Mouse (Mus musculus): ENCODE results near the gene Cacna2d3. TPM values are rescaled to one million over a fixed set of nuclear protein-coding genes. Genes with fewer than 3 reads are reported as not detected.

The Cacna2d3 gene
- total and polyA plus RNA-seq, 2 experiments from 2014 or later: 0.19 TPM; not detected in 1

DNA sequence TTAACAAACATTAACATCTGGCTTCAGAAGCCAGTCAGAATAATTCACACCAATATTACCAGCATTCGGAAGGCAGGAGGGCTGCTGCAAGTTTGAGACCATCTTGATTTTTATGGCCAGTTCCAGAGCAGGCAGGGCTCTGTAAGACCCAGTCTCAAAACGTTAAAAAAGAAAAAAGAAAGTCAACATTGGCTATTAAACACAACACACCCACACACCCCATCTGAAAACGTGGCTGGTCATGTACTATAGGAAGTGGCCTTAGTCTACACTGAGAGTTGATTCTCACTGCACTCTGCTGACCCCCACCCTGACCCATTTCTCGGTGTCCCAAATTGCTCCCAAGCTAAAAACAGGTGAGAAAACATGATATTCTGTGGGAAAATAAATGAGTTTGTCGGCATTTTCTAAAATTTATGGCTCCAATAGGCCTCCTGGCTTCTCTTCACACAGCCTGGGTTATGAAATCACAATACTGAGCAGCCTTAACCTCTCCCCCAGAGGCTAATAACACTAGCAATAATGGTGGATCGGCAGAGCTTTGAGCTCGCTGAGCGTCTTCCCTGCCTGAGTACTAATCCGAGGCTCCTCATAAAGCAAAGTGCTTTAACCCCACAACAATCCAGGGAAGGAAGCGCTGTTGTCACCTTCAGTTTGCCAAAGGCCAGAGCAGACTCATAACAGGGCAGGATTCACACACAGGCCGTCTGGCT, 160.4 kb downstream of the Cacna2d3 start:
- TF ChIP-seq CTCF (IDR thresholded peaks at IDR 0.05; ENCODE audit: low read depth) (no peak), EP300 (IDR thresholded peaks at IDR 0.05; ENCODE audit: low read depth) (no peak)
- Histone ChIP-seq H3K4me1 (ENCODE audit: control insufficient read depth, insufficient read depth) (no peaks in the 10 kb centered on the region), H3K9me3 (replicated peaks; ENCODE audit: control insufficient read depth, low read length) (no peaks in the 10 kb centered on the region), H3K27ac (ENCODE audit: low read depth) (no peak overlapping the region), H3K9ac (replicated peaks; ENCODE audit: low read depth, low read length) (no peak overlapping the region), H3K36me3 (replicated peaks; ENCODE audit: control insufficient read depth, insufficient read depth, low read length) (no peaks in the 10 kb centered on the region), H3K4me3 (ENCODE audit: low read depth, low read length) (no peak overlapping the region), H3K4me2 (ENCODE audit: low read depth, low read length) (no peak overlapping the region), H3K27me3 (ENCODE audit: control insufficient read depth, insufficient read depth, low read length) (no peaks in the 10 kb centered on the region)
- 75% methylated on average over 11 of the region's 11 CpGs for WGBS
- no peak for DNase-seq (ENCODE audit: low spot score)
- ATAC-seq (ENCODE audit: insufficient read depth, low read depth): no peak

GRCm38 (mm10) chr14:29558440-29558839, 163.2 kb downstream of the Cacna2d3 start:
- H3K27me3 ChIP-seq (ENCODE audit: control insufficient read depth, insufficient read depth, low read length): no peaks in the 10 kb centered on the region
- no peak overlapping the region for H3K9ac ChIP-seq (replicated peaks; ENCODE audit: low read depth, low read length)
- H3K4me2 ChIP-seq (ENCODE audit: low read depth, low read length): no peak overlapping the region
- no peak for DNase-seq (ENCODE audit: low spot score)
- WGBS: 84% methylated on average over 8 of the region's 8 CpGs
- H3K4me1 ChIP-seq (ENCODE audit: control insufficient read depth, insufficient read depth): no peaks in the 10 kb centered on the region
- H3K27ac ChIP-seq (ENCODE audit: low read depth): no peak overlapping the region
- H3K36me3 ChIP-seq (replicated peaks; ENCODE audit: control insufficient read depth, insufficient read depth, low read length): no peaks in the 10 kb centered on the region
- TF ChIP-seq EP300 (IDR thresholded peaks at IDR 0.05; ENCODE audit: low read depth) (no peak), CTCF (IDR thresholded peaks at IDR 0.05; ENCODE audit: low read depth) (no peak)
- ATAC-seq (ENCODE audit: insufficient read depth, low read depth): no peak
- no peak overlapping the region for H3K4me3 ChIP-seq (ENCODE audit: low read depth, low read length)
- H3K9me3 ChIP-seq (replicated peaks; ENCODE audit: control insufficient read depth, low read length): no peaks in the 10 kb centered on the region

- TF ChIP-seq EP300 (IDR thresholded peaks at IDR 0.05; ENCODE audit: low read depth): no peak
- no peak for TF ChIP-seq CTCF (IDR thresholded peaks at IDR 0.05; ENCODE audit: low read depth)
- ATAC-seq (ENCODE audit: insufficient read depth, low read depth) (no peak), DNase-seq (ENCODE audit: low spot score) (no peak)
These were observed 165.5 kb downstream of the Cacna2d3 start for GRCm38 (mm10) chr14:29556152-29556551.

DNA sequence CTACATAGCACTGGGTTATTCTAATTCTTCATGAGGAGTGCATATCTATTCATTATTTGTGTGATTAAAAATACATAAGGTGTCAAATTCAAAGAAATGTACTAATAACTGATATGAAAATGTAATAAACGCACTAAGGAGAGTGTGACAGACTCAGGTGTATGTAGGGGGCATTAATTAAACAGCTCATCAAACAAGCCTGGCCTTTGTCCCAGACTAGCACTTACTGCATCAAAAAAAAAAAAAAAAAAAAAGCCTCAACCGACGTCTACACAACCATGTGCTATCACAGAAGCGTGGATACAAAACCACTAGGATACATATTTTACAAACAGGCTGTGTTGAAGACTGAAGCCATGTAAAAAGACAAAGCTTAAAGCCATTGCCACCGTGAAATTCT, 169.2 kb downstream of the Cacna2d3 start:
- Histone ChIP-seq H3K27me3 (ENCODE audit: control insufficient read depth, insufficient read depth, low read length) (no peaks in the 10 kb centered on the region), H3K4me1 (ENCODE audit: control insufficient read depth, insufficient read depth) (no peaks in the 10 kb centered on the region), H3K4me3 (ENCODE audit: low read depth, low read length) (no peak overlapping the region), H3K27ac (ENCODE audit: low read depth) (no peak overlapping the region), H3K4me2 (ENCODE audit: low read depth, low read length) (no peak overlapping the region), H3K36me3 (replicated peaks; ENCODE audit: control insufficient read depth, insufficient read depth, low read length) (no peaks in the 10 kb centered on the region), H3K9me3 (replicated peaks; ENCODE audit: control insufficient read depth, low read length) (no peaks in the 10 kb centered on the region), H3K9ac (replicated peaks; ENCODE audit: low read depth, low read length) (no peak overlapping the region)
- 70% methylated on average over 5 of the region's 5 CpGs for WGBS
- ATAC-seq (ENCODE audit: insufficient read depth, low read depth): no peak
- no peak for DNase-seq (ENCODE audit: low spot score)
- TF ChIP-seq CTCF (IDR thresholded peaks at IDR 0.05; ENCODE audit: low read depth): no peak
- no peak for TF ChIP-seq EP300 (IDR thresholded peaks at IDR 0.05; ENCODE audit: low read depth)

More at GRCm38 (mm10) chr14:29556152-29556551, 165.5 kb downstream of the Cacna2d3 start:
- H3K4me2 ChIP-seq (ENCODE audit: low read depth, low read length): no peak overlapping the region
- no peaks in the 10 kb centered on the region for H3K4me1 ChIP-seq (ENCODE audit: control insufficient read depth, insufficient read depth)
- H3K9ac ChIP-seq (replicated peaks; ENCODE audit: low read depth, low read length): no peak overlapping the region
- no peaks in the 10 kb centered on the region for H3K9me3 ChIP-seq (replicated peaks; ENCODE audit: control insufficient read depth, low read length)
- H3K27ac ChIP-seq (ENCODE audit: low read depth): no peak overlapping the region
- 80% methylated on average over 3 of the region's 3 CpGs for WGBS
- H3K4me3 ChIP-seq (ENCODE audit: low read depth, low read length): no peak overlapping the region
- H3K36me3 ChIP-seq (replicated peaks; ENCODE audit: control insufficient read depth, insufficient read depth, low read length): no peaks in the 10 kb centered on the region
- H3K27me3 ChIP-seq (ENCODE audit: control insufficient read depth, insufficient read depth, low read length): no peaks in the 10 kb centered on the region

GRCm38 (mm10) chr14:29548646-29549045, 173.0 kb downstream of the Cacna2d3 start:
- WGBS: 67% methylated on average over 5 of the region's 5 CpGs
- TF ChIP-seq CTCF (IDR thresholded peaks at IDR 0.05; ENCODE audit: low read depth): no peak
- no peak for TF ChIP-seq EP300 (IDR thresholded peaks at IDR 0.05; ENCODE audit: low read depth)

GRCm38 (mm10) chr14:29530516-29530915, 191.1 kb downstream of the Cacna2d3 start:
- no peaks in the 10 kb centered on the region for H3K4me1 ChIP-seq (ENCODE audit: control insufficient read depth, insufficient read depth)
- H3K27me3 ChIP-seq (ENCODE audit: control insufficient read depth, insufficient read depth, low read length): no peaks in the 10 kb centered on the region
- H3K9me3 ChIP-seq (replicated peaks; ENCODE audit: control insufficient read depth, low read length): no peaks in the 10 kb centered on the region
- ATAC-seq (ENCODE audit: insufficient read depth, low read depth) (no peak), DNase-seq (ENCODE audit: low spot score) (no peak)
- WGBS: 63% methylated on average over 3 of the region's 3 CpGs
- no peak for TF ChIP-seq EP300 (IDR thresholded peaks at IDR 0.05; ENCODE audit: low read depth)
- no peak for TF ChIP-seq CTCF (IDR thresholded peaks at IDR 0.05; ENCODE audit: low read depth)
- H3K36me3 ChIP-seq (replicated peaks; ENCODE audit: control insufficient read depth, insufficient read depth, low read length): no peaks in the 10 kb centered on the region
- no peak overlapping the region for H3K4me3 ChIP-seq (ENCODE audit: low read depth, low read length)
- no peak overlapping the region for H3K9ac ChIP-seq (replicated peaks; ENCODE audit: low read depth, low read length)
- no peak overlapping the region for H3K27ac ChIP-seq (ENCODE audit: low read depth)
- no peak overlapping the region for H3K4me2 ChIP-seq (ENCODE audit: low read depth, low read length)

More at GRCm38 (mm10) chr14:29548646-29549045, 173.0 kb downstream of the Cacna2d3 start:
- Histone ChIP-seq H3K4me2 (ENCODE audit: low read depth, low read length) (no peak overlapping the region), H3K4me3 (ENCODE audit: low read depth, low read length) (no peak overlapping the region), H3K27me3 (ENCODE audit: control insufficient read depth, insufficient read depth, low read length) (no peaks in the 10 kb centered on the region), H3K27ac (ENCODE audit: low read depth) (no peak overlapping the region), H3K36me3 (replicated peaks; ENCODE audit: control insufficient read depth, insufficient read depth, low read length) (no peaks in the 10 kb centered on the region), H3K9ac (replicated peaks; ENCODE audit: low read depth, low read length) (no peak overlapping the region), H3K9me3 (replicated peaks; ENCODE audit: control insufficient read depth, low read length) (no peaks in the 10 kb centered on the region), H3K4me1 (ENCODE audit: control insufficient read depth, insufficient read depth) (no peaks in the 10 kb centered on the region)
- no peak for ATAC-seq (ENCODE audit: insufficient read depth, low read depth)
- no peak for DNase-seq (ENCODE audit: low spot score)

All from heart, postnatal 0 days (tissue).